Mouse (Mus musculus): Measurements from ENCODE around the gene Fbxw4.

Gene Fbxw4

DNA sequence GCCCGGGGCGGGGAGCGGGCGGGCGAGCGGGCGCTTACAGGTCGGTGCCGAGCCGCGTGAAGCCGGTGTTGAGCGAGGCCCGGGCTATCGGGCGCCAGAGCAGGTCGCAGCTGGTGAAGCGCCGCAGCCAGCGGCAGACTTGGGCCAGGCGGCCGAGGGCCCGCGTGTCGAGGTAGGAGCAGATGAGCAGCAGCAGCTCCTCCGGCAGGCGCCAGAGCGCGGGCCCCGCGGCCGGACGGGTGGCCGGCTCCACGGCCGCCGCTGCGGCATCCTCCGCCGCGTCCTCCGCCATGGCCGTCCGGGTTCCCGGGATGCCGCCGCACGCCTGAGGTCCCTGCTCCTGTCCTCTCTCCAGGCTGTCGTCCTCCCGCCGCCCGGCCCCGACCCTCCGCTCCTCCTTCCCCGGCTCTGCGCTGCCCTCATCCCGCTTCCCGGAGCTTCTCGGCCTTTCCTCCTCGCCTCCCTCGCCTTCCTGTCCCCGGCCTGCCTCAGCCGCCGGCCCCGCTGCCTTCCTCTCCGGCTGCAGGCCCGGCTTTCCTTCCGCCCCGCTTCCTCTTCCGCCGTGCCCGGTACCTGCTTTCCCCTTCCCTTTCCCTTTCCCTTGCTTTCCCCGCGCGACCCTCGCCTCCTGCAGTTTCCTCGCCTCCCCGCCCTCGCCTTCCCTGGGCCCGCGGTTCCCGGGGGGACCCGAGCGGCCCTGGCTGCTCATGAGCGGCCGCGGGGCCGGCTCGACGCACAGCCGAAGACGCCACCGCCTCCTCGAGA, at the start of gene Fbxw4:
Gene Fbxw4 (minus strand): TSS at position 575 of the 765 bp plus-strand sequence.
- DNase-seq: peak; percentile 43 to 65

DNA sequence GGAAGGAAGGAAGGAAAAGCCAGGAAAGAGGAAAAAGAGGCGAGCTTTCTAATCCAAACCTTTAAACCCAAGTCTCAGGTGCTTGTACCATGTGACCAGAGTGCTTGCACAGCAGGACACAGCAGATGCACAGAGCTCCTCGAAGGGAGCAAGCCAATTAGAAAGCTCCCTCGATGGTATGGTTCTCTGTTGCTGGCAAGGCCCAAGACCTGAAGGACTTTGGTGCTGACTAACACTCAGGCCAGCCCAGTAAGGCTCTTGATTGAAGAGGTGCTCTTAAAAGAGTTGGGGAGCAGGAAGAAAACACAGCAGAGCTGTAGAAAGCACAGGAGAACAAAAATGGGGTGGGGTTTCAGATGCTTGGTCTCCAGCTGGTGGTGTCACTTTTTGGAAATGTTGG, 48.6 kb upstream of the Fbxw4 start:
- no peak for DNase-seq

- DNase-seq: no peak
These were observed 36.1 kb upstream of the Fbxw4 start for GRCm38 (mm10) chr19:45696281-45696600.

DNA sequence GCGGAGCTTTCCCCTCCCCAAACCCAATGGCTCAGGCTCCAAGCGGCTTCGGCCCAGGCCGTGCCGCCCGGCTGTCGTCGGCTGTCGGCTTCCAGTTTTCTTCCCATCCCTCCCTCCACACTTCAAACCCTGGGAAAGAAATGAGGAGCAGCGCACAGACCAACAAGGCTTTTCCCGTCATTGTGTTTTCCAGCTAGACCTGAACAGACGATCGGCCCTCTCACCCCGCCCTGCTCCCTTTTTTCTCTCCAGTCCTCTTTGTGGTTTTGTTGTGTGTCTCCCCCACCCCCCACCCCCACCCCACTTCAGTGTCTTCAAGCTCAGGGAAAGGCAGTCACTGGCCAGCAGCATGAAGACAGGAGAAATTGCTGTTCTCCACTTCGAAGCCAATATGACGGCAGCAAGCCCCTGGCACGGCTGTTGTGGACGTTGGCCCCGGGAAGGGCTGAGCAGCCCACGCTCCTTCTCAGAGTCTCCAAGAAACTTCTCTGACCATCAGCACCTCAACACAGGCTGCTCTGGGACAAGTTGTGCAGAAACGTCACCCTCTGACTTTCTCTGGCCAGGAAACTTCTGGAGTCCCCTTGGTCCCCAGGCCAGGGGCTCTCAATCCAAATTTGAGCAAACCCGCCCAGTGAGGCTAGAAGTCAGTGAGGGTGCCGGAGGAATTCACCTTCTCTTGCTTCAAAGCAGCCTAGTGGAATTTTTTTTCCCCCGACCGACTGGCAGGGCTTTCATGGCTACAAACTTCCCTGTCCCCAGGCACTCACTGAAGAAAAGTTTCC, 35.6 kb upstream of the Fbxw4 start:
- DNase-seq: no peak

- DNase-seq: no peak
These were observed 33.9 kb upstream of the Fbxw4 start for GRCm38 (mm10) chr19:45694056-45694455.

GRCm38 (mm10) chr19:45692211-45692610, 32.1 kb upstream of the Fbxw4 start:
- no peak for DNase-seq

GRCm38 (mm10) chr19:45691001-45691535, 31.0 kb upstream of the Fbxw4 start:
- DNase-seq: no peak

- DNase-seq: no peak
These were observed 26.9 kb upstream of the Fbxw4 start for GRCm38 (mm10) chr19:45687001-45687400.

- no peak for DNase-seq
These were observed 23.6 kb upstream of the Fbxw4 start for GRCm38 (mm10) chr19:45683676-45684075.

- no peak for DNase-seq
These were observed 20.5 kb upstream of the Fbxw4 start for GRCm38 (mm10) chr19:45680495-45681130.

GRCm38 (mm10) chr19:45676723-45677269, 16.7 kb upstream of the Fbxw4 start:
- no peak for DNase-seq

- no peak for DNase-seq
These were observed 15.8 kb upstream of the Fbxw4 start for GRCm38 (mm10) chr19:45675720-45676581.

- DNase-seq: no peak
These were observed 15.1 kb upstream of the Fbxw4 start for GRCm38 (mm10) chr19:45675196-45675595.

- no peak for DNase-seq
These were observed 12.9 kb upstream of the Fbxw4 start for GRCm38 (mm10) chr19:45672971-45673370.

DNA sequence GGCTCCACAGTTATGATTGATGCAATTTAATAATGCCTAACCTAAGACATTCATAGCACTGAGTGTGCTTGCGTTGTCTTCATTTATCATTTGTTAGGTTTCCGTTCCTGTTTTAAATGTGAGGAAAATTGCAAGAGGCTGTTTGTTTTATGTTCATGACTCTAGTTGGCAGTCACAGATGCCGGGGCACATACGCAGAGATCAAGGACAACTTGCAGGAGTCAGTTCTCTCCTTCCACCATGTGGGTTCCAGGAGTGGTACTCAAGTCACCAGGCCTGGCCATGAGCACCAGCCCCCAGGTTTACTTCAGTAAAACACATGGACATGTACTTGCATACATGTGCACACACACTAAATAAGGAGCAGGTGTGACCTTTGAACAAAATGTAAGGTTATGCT, 8.9 kb upstream of the Fbxw4 start:
- DNase-seq: no peak

DNA sequence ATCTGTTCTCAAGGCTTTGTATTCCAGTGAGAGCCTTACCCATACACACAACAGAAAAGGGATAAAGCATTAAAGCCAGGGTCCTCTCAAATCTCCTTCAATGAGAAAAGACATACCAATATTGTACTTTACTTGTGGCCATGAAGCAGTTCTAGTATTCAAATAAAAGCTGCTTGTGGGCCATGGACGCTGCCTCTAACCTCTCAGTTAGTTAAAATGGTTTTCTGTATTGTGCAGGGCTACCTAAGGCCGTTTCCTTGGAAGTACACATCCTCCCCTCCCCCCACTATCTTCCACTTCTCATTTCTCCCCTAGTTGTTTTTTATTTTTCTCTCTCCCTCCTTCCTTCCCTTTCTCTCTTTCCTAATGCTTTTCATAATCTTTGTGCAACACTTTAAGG, 3.7 kb upstream of the Fbxw4 start:
- no peak for DNase-seq

- no peak for DNase-seq
These were observed 335 bp upstream of the Fbxw4 start for GRCm38 (mm10) chr19:45660503-45660790.

GRCm38 (mm10) chr19:45659301-45659737, 793 bp downstream of the Fbxw4 start:
- DNase-seq: peak in 1 of 2 experiments; percentile 17

- DNase-seq: no peak
These were observed 1.4 kb downstream of the Fbxw4 start for GRCm38 (mm10) chr19:45658556-45659268.

GRCm38 (mm10) chr19:45657828-45658227, 2.3 kb downstream of the Fbxw4 start:
- DNase-seq: no peak

- peak in 1 of 2 experiments; percentile 21 for DNase-seq
These were observed 3.1 kb downstream of the Fbxw4 start for GRCm38 (mm10) chr19:45656810-45657595.

Data from kidney, adult 8-10 months (tissue).